8 mouse cellular contexts compared by ENCODE assay signal in genomic region chr6:60931364-60931763, GRCm38 (mm10). TPM values are rescaled to one million over a fixed set of nuclear protein-coding genes. Genes with fewer than 3 reads are reported as not detected.
DNase-seq lines count a peak whose midpoint lies in the region; ATAC-seq and TF ChIP-seq lines count a peak whose summit lies in the region.

No protein-coding gene starts in this region.

- no peak overlapping the region for H3K9ac ChIP-seq in heart, embryonic 12.5 days
- H3K9ac ChIP-seq in liver, postnatal 0 days (replicated peaks): no peak overlapping the region

- peaks cover 3% of the 10 kb centered on the region; the same call in 1 of the 2 replicates for H3K4me1 ChIP-seq in heart, embryonic 12.5 days (replicated peaks)
- H3K4me1 ChIP-seq in liver, postnatal 0 days (ENCODE audit: insufficient read depth): 0 out of 2 replicates have a peak, but pooled peaks cover 4% of the 10 kb centered on the region
- no peaks in the 10 kb centered on the region for H3K4me1 ChIP-seq in thymus, adult 2 months (replicated peaks; ENCODE audit: control insufficient read depth, insufficient read depth, low read length)
- no peaks in the 10 kb centered on the region for H3K4me1 ChIP-seq in heart, embryonic 10.5 days

- no peaks in the 10 kb centered on the region for H3K36me3 ChIP-seq in heart, embryonic 12.5 days
- no peaks in the 10 kb centered on the region for H3K36me3 ChIP-seq in liver, postnatal 0 days (replicated peaks; ENCODE audit: insufficient read depth, low read length)
- H3K36me3 ChIP-seq in thymus, adult 2 months (ENCODE audit: control insufficient read depth, insufficient read depth, low read length): no peaks in the 10 kb centered on the region
- H3K36me3 ChIP-seq in heart, embryonic 10.5 days: no peaks in the 10 kb centered on the region

- H3K4me3 ChIP-seq in heart, embryonic 12.5 days: no peak overlapping the region
- no peak overlapping the region for H3K4me3 ChIP-seq in liver, postnatal 0 days (ENCODE audit: low read depth, low read length)
- no peak overlapping the region for H3K4me3 ChIP-seq in thymus, adult 2 months (ENCODE audit: control insufficient read depth, insufficient read depth, low read length)
- no peak overlapping the region for H3K4me3 ChIP-seq in heart, embryonic 10.5 days

- no peak for TF ChIP-seq POLR2A in thymus, adult 2 months (IDR thresholded peaks at IDR 0.05; ENCODE audit: control insufficient read depth, extremely low read depth, insufficient read depth, low read length, poor library complexity)

- peak; percentile 47; the same call in 1 of the 2 replicates for TF ChIP-seq EP300 in liver, postnatal 0 days (IDR thresholded peaks at IDR 0.05; ENCODE audit: low read depth)

- peak; percentile 61 for TF ChIP-seq CTCF in liver, postnatal 0 days (IDR thresholded peaks at IDR 0.05; ENCODE audit: low read depth)
- no peak for TF ChIP-seq CTCF in thymus, adult 2 months (IDR thresholded peaks at IDR 0.05; ENCODE audit: borderline replicate concordance, control insufficient read depth, extremely low read depth, insufficient read depth, low read length, poor library complexity)

- H3K27ac ChIP-seq in heart, embryonic 12.5 days (ENCODE audit: poor library complexity, severe bottlenecking): no peak overlapping the region
- peak overlapping the region; percentile 70 for H3K27ac ChIP-seq in liver, postnatal 0 days (ENCODE audit: low read depth)
- H3K27ac ChIP-seq in thymus, adult 2 months (ENCODE audit: control insufficient read depth, insufficient read depth, low read length): no peak overlapping the region
- no peak overlapping the region for H3K27ac ChIP-seq in heart, embryonic 10.5 days

- DNase-seq in heart, adult 9 months (ENCODE audit: low spot score in 2 of 2): no peak
- peak; percentile 11 for DNase-seq in ES-CJ7 (ENCODE audit: low read depth, low spot score)
- DNase-seq in cerebellum, adult 8-10 months: peak; percentile 6
- no peak for DNase-seq in liver, postnatal 0 days
- DNase-seq in thymus, adult 2 months: no peak
- no peak for DNase-seq in heart, embryonic 10.5 days (ENCODE audit: low spot score)

- H3K9me3 ChIP-seq in heart, embryonic 12.5 days (replicated peaks): no peaks in the 10 kb centered on the region
- H3K9me3 ChIP-seq in liver, postnatal 0 days (ENCODE audit: low read length): no peaks in the 10 kb centered on the region
- no peaks in the 10 kb centered on the region for H3K9me3 ChIP-seq in heart, embryonic 10.5 days

- peak; percentile 65 for ATAC-seq in heart, embryonic 12.5 days (ENCODE audit: insufficient number of reproducible peaks, low FRiP score)
- peak; percentile 74 to 78 for ATAC-seq in hematopoietic stem cell, adult 5-6 weeks (replicated peaks in 1 of 2; ENCODE audit: insufficient read depth in 1 of 2, low FRiP score in 2 of 2, low TSS enrichment in 1 of 2, low read depth in 1 of 2, poor library complexity in 2 of 2, severe bottlenecking in 2 of 2)
- ATAC-seq in liver, postnatal 0 days: peak; percentile 60

- H3K4me2 ChIP-seq in heart, embryonic 12.5 days: no peak overlapping the region
- peak overlapping the region; percentile 40 for H3K4me2 ChIP-seq in liver, postnatal 0 days (ENCODE audit: low read depth, low read length)

- no peaks in the 10 kb centered on the region for H3K27me3 ChIP-seq in heart, embryonic 12.5 days (replicated peaks)
- no peaks in the 10 kb centered on the region for H3K27me3 ChIP-seq in liver, postnatal 0 days (ENCODE audit: insufficient read depth, low read length)
- no peaks in the 10 kb centered on the region for H3K27me3 ChIP-seq in thymus, adult 2 months (ENCODE audit: control insufficient read depth, insufficient read depth, low read length)
- no peaks in the 10 kb centered on the region for H3K27me3 ChIP-seq in heart, embryonic 10.5 days (ENCODE audit: insufficient read depth, poor library complexity, severe bottlenecking)

RNA-seq across cellular contexts. Expression of gene Mmrn1, which starts 6.6 kb away (rescaled TPM):
- polyA plus RNA-seq in heart, embryonic 12.5 days (2016; fragmentation: Nextera tagmentation; extraction: Ambion mirVana): 3.0 and 3.6 TPM in 2 replicates
- 76.5 and 88.3 TPM in 2 replicates for total RNA-seq in hematopoietic stem cell, adult 5-6 weeks (2017)
- polyA plus RNA-seq in liver, postnatal 0 days (2015; fragmentation: Nextera tagmentation; extraction: Ambion mirVana): 2.9 and 3.1 TPM in 2 replicates
- 0.13 and 0.14 TPM in 2 replicates for polyA plus RNA-seq in thymus, adult 2 months (2012; rRNA removed)
- 2.1 and 4.2 TPM in 2 replicates for polyA plus RNA-seq in heart, embryonic 10.5 days (2016; fragmentation: Nextera tagmentation; extraction: Ambion mirVana)

Comparison
In these comparisons a context has a peak if more than half of its experiments do, and no peak if none do; other contexts are left out.
1. DNase-seq: peak in ES-CJ7 (single experiment) and cerebellum, adult 8-10 months (single experiment); none in heart, adult 9 months (0 of 2), liver, postnatal 0 days (single experiment), thymus, adult 2 months (single experiment) and heart, embryonic 10.5 days (single experiment).
2. Peak in every context shown above with its lines, with median percentiles within 50 percentile points of each other: ATAC-seq.